Mouse (Mus musculus) kidney, postnatal 0 days (tissue): ENCODE results near the gene Eif3a. TPM values are rescaled to one million over a fixed set of nuclear protein-coding genes. Genes with fewer than 3 reads are reported as not detected.

Experiments used
- ATAC-seq: fragments of 200-750 bp; cut with Nextera tagmentation; replicated peaks from 2 replicates; pipeline ENCODE4 v1.8.0; 2017; ENCODE audit warnings: low read depth, moderate number of reproducible peaks, moderate TSS enrichment, moderate library complexity; ENCODE audit not compliant: low FRiP score
- DNase-seq: peaks from one replicate; pipeline ENCODE4 v3.0.0-alpha.2; 2016; ENCODE audit warnings: low spot score
- H3K27ac ChIP-seq: fragments of 300-500 bp; sonication (generic); 2 replicates; pipeline ENCODE4 v1.5.1; 2014; ENCODE audit warnings: mild to moderate bottlenecking
- H3K27me3 ChIP-seq: fragments of 300-500 bp; sonication (generic); 2 replicates; pipeline ENCODE4 v1.6.1; 2014; ENCODE audit warnings: low read length, mixed read lengths; ENCODE audit not compliant: insufficient read depth
- H3K36me3 ChIP-seq: fragments of 300-500 bp; sonication (generic); 2 replicates; pipeline ENCODE4 v1.6.1; 2014; ENCODE audit warnings: low read length, mixed read lengths; ENCODE audit not compliant: insufficient read depth
- H3K4me1 ChIP-seq: fragments of 300-500 bp; sonication (generic); replicated peaks from 2 replicates; pipeline ENCODE4 v1.6.1; 2014; ENCODE audit warnings: antibody characterized with exemption, low read length, mixed read lengths; ENCODE audit not compliant: insufficient read depth
- H3K4me2 ChIP-seq: fragments of 300-500 bp; sonication (generic); 2 replicates; pipeline ENCODE4 v1.6.1; 2014; ENCODE audit warnings: mild to moderate bottlenecking, low read length, moderate library complexity, mixed read lengths
- H3K4me3 ChIP-seq: fragments of 300-500 bp; sonication (generic); replicated peaks from 2 replicates; pipeline ENCODE4 v1.5.1; 2014; ENCODE audit warnings: low read depth, low read length
- H3K9ac ChIP-seq: fragments of 300-500 bp; sonication (generic); 2 replicates; pipeline ENCODE4 v1.6.1; 2014; ENCODE audit warnings: low read depth, low read length
- H3K9me3 ChIP-seq: fragments of 300-500 bp; sonication (generic); replicated peaks from 2 replicates; pipeline ENCODE4 v1.6.1; 2016; ENCODE audit warnings: low read length, inconsistent platforms, mixed read lengths
- CTCF ChIP-seq: IDR thresholded peaks from 2 replicates; pipeline ENCODE4 v1.5.1; 2016; ENCODE audit warnings: antibody characterized with exemption, low read depth, mild to moderate bottlenecking, moderate library complexity
- WGBS: fragments of 180-500 bp; shearing (Covaris S2); extraction: QIAGEN DNeasy Blood & Tissue Kit; methylation state at CpG from one replicate; pipeline ENCODE4 v1.1.7; 2014; 5-methylcytosine and 5-hydroxymethylcytosine counted together
- polyA plus RNA-seq: library from polyadenylated mRNA; unstranded; fragments of >200 nt; fragmentation: Nextera tagmentation; extraction: Ambion mirVana; gene quantifications from 2 replicates; pipeline ENCODE4 v1.2.1, GENCODE M21; 2015

Gene Eif3a
- polyA plus RNA-seq = 97.2 and 108 TPM in 2 replicates

- ATAC-seq = peak; percentile 94
- Histone ChIP-seq H3K4me1 (no peaks in the 10 kb centered on the region; the same call in 1 of the 2 replicates), H3K4me2 (peak within 1 kb of the TSS; percentile 75), H3K27me3 (no peaks in the 10 kb centered on the region), H3K9ac (peak within 1 kb of the TSS; percentile 100), H3K4me3 (peak within 1 kb of the TSS; percentile 98), H3K36me3 (no peaks in the 10 kb centered on the region), H3K27ac (peak within 1 kb of the TSS; percentile 100), H3K9me3 (no peaks in the 10 kb centered on the region)
- WGBS = under 1% methylated on average over 57 of the region's 57 CpGs
- no peak for TF ChIP-seq CTCF
- DNase-seq = peak; percentile 96
Observed at GRCm38 (mm10) chr19:60790551-60791161, at the start of gene Eif3a. Eif3a (minus strand) TSS chr19:60790658.

GRCm38 (mm10) chr19:60837747-60838146 lies 47.3 kb upstream of the Eif3a start:
- Histone ChIP-seq H3K36me3 (peaks cover 36% of the 10 kb centered on the region), H3K4me3 (no peak overlapping the region), H3K27ac (no peak overlapping the region), H3K9ac (no peak overlapping the region), H3K9me3 (no peaks in the 10 kb centered on the region), H3K4me1 (no peaks in the 10 kb centered on the region), H3K27me3 (no peaks in the 10 kb centered on the region), H3K4me2 (no peak overlapping the region)
- TF ChIP-seq CTCF = peak; percentile 78
- 77% methylated on average over 1 of the region's 1 CpGs for WGBS
- peak; percentile 69 for DNase-seq
- no peak; the same call in 1 of the 2 replicates for ATAC-seq

GRCm38 (mm10) chr19:60818677-60819076 lies 28.2 kb upstream of the Eif3a start:
- TF ChIP-seq CTCF = no peak
- Histone ChIP-seq H3K4me2 (no peak overlapping the region), H3K36me3 (0 out of 2 replicates have a peak, but pooled peaks cover 44% of the 10 kb centered on the region), H3K9me3 (no peaks in the 10 kb centered on the region), H3K4me3 (no peak overlapping the region), H3K27ac (no peak overlapping the region), H3K4me1 (no peaks in the 10 kb centered on the region), H3K27me3 (no peaks in the 10 kb centered on the region), H3K9ac (no peak overlapping the region)
- ATAC-seq (no peak), DNase-seq (peak; percentile 2)
- WGBS = 91% methylated on average over 6 of the region's 6 CpGs

GRCm38 (mm10) chr19:60813133-60813532 lies 22.7 kb upstream of the Eif3a start:
- TF ChIP-seq CTCF = no peak
- 92% methylated on average over 6 of the region's 6 CpGs for WGBS
- Histone ChIP-seq H3K9me3 (no peaks in the 10 kb centered on the region), H3K27ac (no peak overlapping the region), H3K4me3 (no peak overlapping the region), H3K9ac (no peak overlapping the region), H3K36me3 (0 out of 2 replicates have a peak, but pooled peaks cover 13% of the 10 kb centered on the region), H3K4me1 (peaks cover 3% of the 10 kb centered on the region; the same call in 1 of the 2 replicates), H3K4me2 (no peak overlapping the region), H3K27me3 (no peaks in the 10 kb centered on the region)
- ATAC-seq (no peak), DNase-seq (no peak)

- 0 out of 2 replicates have a peak, but pooled peaks cover 9% of the 10 kb centered on the region for H3K36me3 ChIP-seq
- 23% methylated on average over 10 of the region's 10 CpGs for WGBS
- H3K4me1 ChIP-seq = peaks cover 3% of the 10 kb centered on the region; the same call in 1 of the 2 replicates
- H3K9ac ChIP-seq = peak overlapping the region; percentile 80
- H3K4me2 ChIP-seq = peak overlapping the region; percentile 80
- H3K9me3 ChIP-seq = no peaks in the 10 kb centered on the region
- no peak for ATAC-seq
- peak overlapping the region; percentile 81; the same call in 1 of the 2 replicates for H3K27ac ChIP-seq
- no peak for TF ChIP-seq CTCF
- H3K4me3 ChIP-seq = peak overlapping the region; percentile 70
- no peaks in the 10 kb centered on the region for H3K27me3 ChIP-seq
- no peak for DNase-seq
Observed at GRCm38 (mm10) chr19:60812036-60812389, 21.6 kb upstream of the Eif3a start.

- H3K9ac ChIP-seq = peak within 1 kb of the TSS; percentile 80
- peak within 1 kb of the TSS; percentile 81 for H3K27ac ChIP-seq
- H3K36me3 ChIP-seq = 0 out of 2 replicates have a peak, but pooled peaks cover 5% of the 10 kb centered on the region
- 2% methylated on average over 40 of the region's 45 CpGs for WGBS
- peak within 1 kb of the TSS; percentile 70 for H3K4me3 ChIP-seq
- H3K9me3 ChIP-seq = no peaks in the 10 kb centered on the region
- peak; percentile 100 for ATAC-seq
- peaks cover 3% of the 10 kb centered on the region; the same call in 1 of the 2 replicates for H3K4me1 ChIP-seq
- H3K27me3 ChIP-seq = no peaks in the 10 kb centered on the region
- peak within 1 kb of the TSS; percentile 80 for H3K4me2 ChIP-seq
- DNase-seq = peak; percentile 98
- peak; percentile 86 for TF ChIP-seq CTCF
Observed at GRCm38 (mm10) chr19:60811098-60812035, 20.9 kb upstream of the Eif3a start, which contains the start of gene Fam45a. Fam45a (plus strand) TSS chr19:60811585.
